Mouse (Mus musculus): ENCODE data around the gene Usp35.

GRCm38 (mm10) chr7:97380500-97381123 lies 48.8 kb upstream of the Usp35 start:
- TF ChIP-seq CTCF (IDR thresholded peaks at IDR 0.05 in 2 of 3, conservative IDR thresholded peaks at IDR 0.05 in 1 of 3; ENCODE audit: control insufficient read depth in 1 of 3, insufficient read depth in 1 of 3, low read depth in 2 of 3, low read length in 3 of 3, poor library complexity in 1 of 3, severe bottlenecking in 1 of 3) (no peak), SMC3 (IDR thresholded peaks at IDR 0.05; ENCODE audit: low read depth, low read length) (no peak), MXI1 (IDR thresholded peaks at IDR 0.05; ENCODE audit: low read depth, low read length) (no peak), GABPA (IDR thresholded peaks at IDR 0.05; ENCODE audit: low read depth, low read length) (no peak), POLR2A (IDR thresholded peaks at IDR 0.05; ENCODE audit: control insufficient read depth in 1 of 2, insufficient read depth in 1 of 2, low read depth in 1 of 2, low read length in 2 of 2, poor library complexity in 1 of 2) (no peak), MAZ (IDR thresholded peaks at IDR 0.05; ENCODE audit: low read depth, low read length) (no peak), ZNF384 (IDR thresholded peaks at IDR 0.05; ENCODE audit: low read depth, low read length) (no peak), TAL1 (IDR thresholded peaks at IDR 0.05; ENCODE audit: low read length) (no peak), ELF1 (IDR thresholded peaks at IDR 0.05; ENCODE audit: low read depth, low read length) (no peak), EP300 (IDR thresholded peaks at IDR 0.05; ENCODE audit: low read depth in 1 of 2, low read length in 2 of 2) (no peak)
